Mouse (Mus musculus) MEL (cell line): ENCODE measurements around the gene Lamp1. TPM values are rescaled to one million over a fixed set of nuclear protein-coding genes. Genes with fewer than 3 reads are reported as not detected.

Source experiments
- DNase-seq: peaks from one replicate; pipeline ENCODE4 v3.0.0; 2011; ENCODE audit warnings: low read depth, low spot score
- H3K27ac ChIP-seq: 2 replicates; pipeline ENCODE4 v1.5.1; 2012; ENCODE audit warnings: low read depth, mild to moderate bottlenecking, control low read depth, low read length, moderate library complexity; ENCODE audit not compliant: control insufficient read depth
- H3K27me3 ChIP-seq, 2 experiments: fragments of 150-350 bp in 1 of 2; sonication (generic) in 1 of 2; 2 replicates each; pipeline ENCODE4 v1.6.1; 2012; ENCODE audit warnings: low read length in 2 of 2, mild to moderate bottlenecking in 2 of 2, improper control_type of control experiment in 1 of 2, moderate library complexity in 1 of 2; ENCODE audit not compliant: insufficient read depth in 2 of 2, control insufficient read depth in 1 of 2
- H3K36me3 ChIP-seq, 2 experiments: 2 replicates each; pipeline ENCODE4 v1.6.1; 2012 to 2014; ENCODE audit warnings: low read length in 2 of 2, improper control_type of control experiment in 1 of 2, inconsistent platforms in 1 of 2, mild to moderate bottlenecking in 1 of 2; ENCODE audit not compliant: insufficient read depth in 2 of 2, control insufficient read depth in 1 of 2
- H3K4me1 ChIP-seq, 2 experiments: fragments of 150-350 bp in 1 of 2; sonication (generic) in 1 of 2; 2 replicates each; pipeline ENCODE4 v1.6.1; 2012; ENCODE audit warnings: low read length in 2 of 2, improper control_type of control experiment in 1 of 2, mild to moderate bottlenecking in 1 of 2; ENCODE audit not compliant: insufficient read depth in 2 of 2, control insufficient read depth in 1 of 2
- H3K4me3 ChIP-seq, 2 experiments: fragments of 150-350 bp in 1 of 2; sonication (generic) in 1 of 2; 2 replicates each; pipeline ENCODE4 v1.5.1; 2012; ENCODE audit warnings: low read depth in 2 of 2, low read length in 2 of 2, mild to moderate bottlenecking in 2 of 2, moderate library complexity in 2 of 2, control low read depth in 1 of 2, improper control_type of control experiment in 1 of 2; ENCODE audit not compliant: control insufficient read depth in 1 of 2, insufficient read depth in 1 of 2
- H3K79me2 ChIP-seq: 2 replicates; pipeline ENCODE4 v1.6.1; 2012; ENCODE audit warnings: mild to moderate bottlenecking, low read length, moderate library complexity; ENCODE audit not compliant: control insufficient read depth, poor library complexity, insufficient read depth
- H3K9ac ChIP-seq: 2 replicates; pipeline ENCODE4 v1.6.1; 2012; ENCODE audit warnings: low read depth, mild to moderate bottlenecking, control low read depth, low read length, moderate library complexity; ENCODE audit not compliant: control insufficient read depth, poor library complexity, severe bottlenecking
- H3K9me3 ChIP-seq: fragments of 150-350 bp; sonication (generic); replicated peaks from 2 replicates; pipeline ENCODE4 v1.6.1; 2012; ENCODE audit warnings: mild to moderate bottlenecking, low read length, improper control_type of control experiment, moderate library complexity; ENCODE audit not compliant: insufficient read depth
- BHLHE40 ChIP-seq: IDR thresholded peaks from 2 replicates; pipeline ENCODE4 v1.6.1; 2012; ENCODE audit warnings: low read depth, mild to moderate bottlenecking, inconsistent platforms, low read length, improper control_type of control experiment, borderline replicate concordance
- CHD1 ChIP-seq: IDR thresholded peaks from 2 replicates; pipeline ENCODE4 v1.6.1; 2012; ENCODE audit warnings: low read depth, mild to moderate bottlenecking, inconsistent platforms, low read length, improper control_type of control experiment
- CTCF ChIP-seq, 3 experiments: IDR thresholded peaks in 2 of 3; conservative IDR thresholded peaks in 1 of 3; 2 replicates each; pipeline ENCODE4 v1.5.1; 2011 to 2012; ENCODE audit warnings: low read length in 3 of 3, low read depth in 2 of 3, mild to moderate bottlenecking in 2 of 3, improper control_type of control experiment in 1 of 3, inconsistent platforms in 1 of 3, mixed read lengths in 1 of 3, moderate library complexity in 1 of 3; ENCODE audit not compliant: control insufficient read depth in 1 of 3, insufficient read depth in 1 of 3, poor library complexity in 1 of 3, severe bottlenecking in 1 of 3
- ELF1 ChIP-seq: IDR thresholded peaks from 2 replicates; pipeline ENCODE4 v1.6.1; 2014; ENCODE audit warnings: low read depth, mild to moderate bottlenecking, inconsistent platforms, low read length, improper control_type of control experiment, moderate library complexity
- ETS1 ChIP-seq: IDR thresholded peaks from 2 replicates; pipeline ENCODE4 v1.6.1; 2012; ENCODE audit warnings: low read depth, mild to moderate bottlenecking, inconsistent platforms, low read length, improper control_type of control experiment, moderate library complexity
- GATA1 ChIP-seq: IDR thresholded peaks from 2 replicates; pipeline ENCODE4 v1.6.1; 2011; ENCODE audit warnings: low read depth, low read length, improper control_type of control experiment
- HCFC1 ChIP-seq: IDR thresholded peaks from 2 replicates; pipeline ENCODE4 v1.6.1; 2012; ENCODE audit warnings: low read depth, mild to moderate bottlenecking, inconsistent platforms, low read length, improper control_type of control experiment, moderate library complexity
- MAFK ChIP-seq: IDR thresholded peaks from 2 replicates; pipeline ENCODE4 v1.6.1; 2011; ENCODE audit warnings: low read depth, mild to moderate bottlenecking, low read length, improper control_type of control experiment, borderline replicate concordance
- MEF2A ChIP-seq: IDR thresholded peaks from 2 replicates; pipeline ENCODE4 v1.6.1; 2014; ENCODE audit warnings: low read depth, mild to moderate bottlenecking, inconsistent platforms, low read length, improper control_type of control experiment; ENCODE audit not compliant: poor library complexity, insufficient replicate concordance, severe bottlenecking; ENCODE audit errors: extremely low read depth
- MYB ChIP-seq: IDR thresholded peaks from 2 replicates; pipeline ENCODE4 v1.6.1; 2011; ENCODE audit warnings: mild to moderate bottlenecking, low read depth, low read length, improper control_type of control experiment
- MYC ChIP-seq: IDR thresholded peaks from 2 replicates; pipeline ENCODE4 v1.6.1; 2011; ENCODE audit warnings: low read depth, mild to moderate bottlenecking, low read length, improper control_type of control experiment, moderate library complexity
- NELFE ChIP-seq: IDR thresholded peaks from 2 replicates; pipeline ENCODE4 v1.6.1; 2011; ENCODE audit warnings: low read depth, low read length, improper control_type of control experiment
- NRF1 ChIP-seq: IDR thresholded peaks from 2 replicates; pipeline ENCODE4 v1.6.1; 2014; ENCODE audit warnings: low read depth, mild to moderate bottlenecking, inconsistent platforms, low read length, improper control_type of control experiment, moderate library complexity; ENCODE audit not compliant: poor library complexity, insufficient read depth, severe bottlenecking
- POLR2AphosphoS2 ChIP-seq: IDR thresholded peaks from 2 replicates; pipeline ENCODE4 v1.6.1; 2011; ENCODE audit warnings: low read length, improper control_type of control experiment
- RAD21 ChIP-seq: IDR thresholded peaks from 2 replicates; pipeline ENCODE4 v1.6.1; 2011; ENCODE audit warnings: mild to moderate bottlenecking, low read depth, low read length, improper control_type of control experiment
- RCOR1 ChIP-seq: IDR thresholded peaks from 2 replicates; pipeline ENCODE4 v1.6.1; 2012; ENCODE audit warnings: low read depth, mild to moderate bottlenecking, inconsistent platforms, low read length, improper control_type of control experiment
- TAL1 ChIP-seq: IDR thresholded peaks from 2 replicates; pipeline ENCODE4 v1.6.1; 2012; ENCODE audit warnings: mild to moderate bottlenecking, inconsistent platforms, low read length, moderate library complexity, mixed read lengths
- TBP ChIP-seq: IDR thresholded peaks from 2 replicates; pipeline ENCODE4 v1.8.0; 2011; ENCODE audit warnings: low read depth, low read length, improper control_type of control experiment
- TCF12 ChIP-seq: IDR thresholded peaks from 2 replicates; pipeline ENCODE4 v1.6.1; 2014; ENCODE audit warnings: low read depth, mild to moderate bottlenecking, inconsistent platforms, low read length, improper control_type of control experiment, moderate library complexity
- USF1 ChIP-seq: IDR thresholded peaks from 2 replicates; pipeline ENCODE4 v1.6.1; 2014; ENCODE audit warnings: low read depth, mild to moderate bottlenecking, inconsistent platforms, low read length, improper control_type of control experiment, moderate library complexity
- USF2 ChIP-seq, 2 experiments: IDR thresholded peaks; 2 replicates each; pipeline ENCODE4 v1.6.1; 2011 to 2012; ENCODE audit warnings: improper control_type of control experiment in 2 of 2, low read length in 2 of 2, borderline replicate concordance in 1 of 2, inconsistent platforms in 1 of 2, low read depth in 1 of 2, mild to moderate bottlenecking in 1 of 2; ENCODE audit not compliant: insufficient read depth in 1 of 2
- ZC3H11A ChIP-seq: IDR thresholded peaks from 2 replicates; pipeline ENCODE4 v1.6.1; 2012; ENCODE audit warnings: low read depth, mild to moderate bottlenecking, inconsistent platforms, low read length, improper control_type of control experiment
- ZKSCAN1 ChIP-seq: IDR thresholded peaks from 2 replicates; pipeline ENCODE4 v1.6.1; 2012; ENCODE audit warnings: low read depth, mild to moderate bottlenecking, inconsistent platforms, low read length, improper control_type of control experiment, moderate library complexity
- ZMIZ1 ChIP-seq: IDR thresholded peaks from 2 replicates; pipeline ENCODE4 v1.6.1; 2012; ENCODE audit warnings: low read depth, mild to moderate bottlenecking, inconsistent platforms, low read length, improper control_type of control experiment, moderate library complexity
- ZNF384 ChIP-seq: IDR thresholded peaks from 2 replicates; pipeline ENCODE4 v1.6.1; 2012; ENCODE audit warnings: low read depth, mild to moderate bottlenecking, inconsistent platforms, low read length, improper control_type of control experiment
- polyA plus RNA-seq, 2 experiments: library from polyadenylated mRNA; stranded (reverse) in 1 of 2; unstranded in 1 of 2; fragments of >175 nt in 1 of 2; fragments of >200 nt in 1 of 2; gene quantifications; 2 replicates each; pipeline versions ENCODE4 v1.2.1 to v1.2.4; 2012; ENCODE audit warnings: low replicate concordance in 2 of 2, low read depth in 1 of 2; ENCODE audit not compliant: insufficient read length in 2 of 2, insufficient read depth in 1 of 2, missing spikeins in 1 of 2
- total RNA-seq: library from RNA; depleted of rRNA; stranded (reverse); fragments of 300-350 nt; gene quantifications from 2 replicates; pipeline ENCODE4 v1.2.3, GENCODE M21; 2012

Gene Lamp1
- total and polyA plus RNA-seq, 3 experiments = 109 to 233 (median 191) TPM

GRCm38 (mm10) chr8:13180408-13180807 lies 21.4 kb downstream of the Lamp1 start:
- DNase-seq = no peak
- H3K79me2 ChIP-seq = no peaks in the 10 kb centered on the region
- H3K27ac ChIP-seq = no peak overlapping the region
- no peaks in the 10 kb centered on the region for H3K27me3 ChIP-seq
- no peaks in the 10 kb centered on the region for H3K9me3 ChIP-seq
- no peak overlapping the region for H3K4me3 ChIP-seq
- TF ChIP-seq MAFK (no peak), TBP (no peak), ETS1 (no peak), NELFE (no peak), CHD1 (no peak), ZNF384 (no peak), ZKSCAN1 (no peak), ZMIZ1 (no peak), MEF2A (no peak), GATA1 (no peak), NRF1 (no peak), BHLHE40 (no peak)
- H3K36me3 ChIP-seq = peaks cover 0 to 2% of the 10 kb centered on the region in 2 experiments; a peak in 1 of 4 replicates
- H3K4me1 ChIP-seq = peaks cover 0 to 17% of the 10 kb centered on the region in 2 experiments; a peak in 2 of 4 replicates
- H3K9ac ChIP-seq = no peak overlapping the region

DNA sequence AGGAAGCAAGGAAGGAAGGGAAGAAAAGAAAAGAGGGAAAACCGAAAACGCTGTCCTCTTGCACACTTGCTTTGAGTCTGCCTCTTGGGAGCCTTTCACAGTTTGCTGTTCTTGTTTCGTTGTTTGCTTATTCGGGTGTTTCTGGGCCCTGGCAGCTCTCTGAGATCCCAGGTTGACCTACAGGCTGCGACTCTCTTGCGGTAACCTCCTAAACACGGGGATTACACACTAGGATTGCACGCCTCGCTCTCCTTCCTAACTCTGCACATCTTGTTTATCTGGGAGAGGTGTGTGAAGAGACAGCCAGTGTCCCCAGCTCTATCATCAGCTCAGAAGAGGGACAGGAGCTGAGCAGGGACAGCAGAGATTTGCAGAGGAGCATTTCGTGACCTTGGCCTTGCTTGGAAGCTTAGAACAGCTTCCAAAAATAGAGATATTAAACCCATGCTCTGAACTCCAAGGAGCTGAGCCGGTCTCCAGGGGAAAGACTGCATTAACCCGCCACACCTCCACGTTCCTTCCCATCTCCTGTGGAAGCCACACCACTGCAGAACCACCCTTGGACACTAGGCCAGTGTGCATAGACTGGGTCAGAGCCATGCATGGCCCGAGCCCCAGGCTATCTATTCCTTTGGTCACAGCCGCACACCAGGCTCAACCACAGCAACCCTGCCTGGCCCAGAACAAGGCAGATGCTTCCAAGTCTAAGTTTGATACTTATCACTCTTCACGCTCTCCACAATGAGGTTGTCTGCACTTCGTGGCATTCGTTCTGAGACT lies 22.1 kb downstream of the Lamp1 start:
- Histone ChIP-seq H3K9ac (no peak overlapping the region), H3K27me3 (no peaks in the 10 kb centered on the region), H3K79me2 (no peaks in the 10 kb centered on the region), H3K4me1 (peaks cover 0 to 17% of the 10 kb centered on the region in 2 experiments; a peak in 2 of 4 replicates), H3K9me3 (no peaks in the 10 kb centered on the region), H3K4me3 (no peak overlapping the region), H3K27ac (no peak overlapping the region), H3K36me3 (peaks cover 0 to 2% of the 10 kb centered on the region in 2 experiments; a peak in 1 of 4 replicates)
- DNase-seq = no peak
- TF ChIP-seq RCOR1 (no peak), ZMIZ1 (no peak), CTCF (IDR thresholded peaks at IDR 0.05 in 2 of 3, conservative IDR thresholded peaks at IDR 0.05 in 1 of 3; ENCODE audit: control insufficient read depth in 1 of 3, insufficient read depth in 1 of 3, low read depth in 2 of 3, low read length in 3 of 3, poor library complexity in 1 of 3, severe bottlenecking in 1 of 3) (no peak), MAFK (no peak), MEF2A (no peak), ELF1 (no peak), ZKSCAN1 (no peak), HCFC1 (no peak), NRF1 (no peak), MYB (no peak), TCF12 (no peak), ZNF384 (no peak), USF2 (IDR thresholded peaks at IDR 0.05; ENCODE audit: borderline replicate concordance in 1 of 2, insufficient read depth in 1 of 2, low read depth in 1 of 2, low read length in 2 of 2) (no peak), MYC (no peak), USF1 (no peak), ZC3H11A (no peak), NELFE (no peak), TAL1 (no peak), POLR2AphosphoS2 (no peak), RAD21 (no peak)
